Mouse (Mus musculus): ENCODE measurements around the gene St5. TPM values are rescaled to one million over a fixed set of nuclear protein-coding genes. Genes with fewer than 3 reads are reported as not detected.

St5 gene
- total RNA-seq, 1 experiment: 25.6 TPM

- H3K9me3 ChIP-seq (ENCODE audit: control insufficient read depth, insufficient read depth, low read depth, low read length): no peaks in the 10 kb centered on the region
- no peak overlapping the region for H3K9ac ChIP-seq (ENCODE audit: insufficient read depth, low read depth, low read length, poor library complexity, severe bottlenecking)
- no peak overlapping the region for H3K4me3 ChIP-seq (ENCODE audit: insufficient read depth in 1 of 2, low read depth in 1 of 2, low read length in 2 of 2, poor library complexity in 1 of 2, severe bottlenecking in 1 of 2)
- peaks cover 3 to 5% of the 10 kb centered on the region in 2 experiments; a peak in 2 of 4 replicates for H3K4me1 ChIP-seq (ENCODE audit: control insufficient read depth in 2 of 2, insufficient read depth in 2 of 2, low read length in 2 of 2, poor library complexity in 1 of 2)
- TF ChIP-seq HCFC1 (IDR thresholded peaks at IDR 0.05; ENCODE audit: borderline replicate concordance, insufficient read depth, low read length) (no peak), CHD2 (IDR thresholded peaks at IDR 0.05; ENCODE audit: low read depth, low read length) (no peak), ZNF384 (IDR thresholded peaks at IDR 0.05; ENCODE audit: low read depth, low read length) (no peak), MAFK (IDR thresholded peaks at IDR 0.05; ENCODE audit: insufficient read depth, low read depth, low read length) (no peak), ZC3H11A (IDR thresholded peaks at IDR 0.05; ENCODE audit: borderline replicate concordance, low read depth, low read length) (no peak)
- no peak overlapping the region for H3K27ac ChIP-seq (ENCODE audit: insufficient read depth, low read depth, low read length, poor library complexity, severe bottlenecking)
- no peak for DNase-seq (ENCODE audit: low read depth, low spot score)
- in situ Hi-C loops (cut with MboI; ENCODE audit: low sequenced_read_pairs in 2 of 2, unreplicated experiment in 2 of 2): no loop called here
- no peaks in the 10 kb centered on the region for H3K36me3 ChIP-seq (ENCODE audit: control insufficient read depth, insufficient read depth, low read length, poor library complexity, severe bottlenecking)
These were observed 191.6 kb downstream of the St5 start for GRCm38 (mm10) chr7:109511838-109512237.

- no peak overlapping the region for H3K27ac ChIP-seq (ENCODE audit: insufficient read depth, low read depth, low read length, poor library complexity, severe bottlenecking)
- H3K36me3 ChIP-seq (ENCODE audit: control insufficient read depth, insufficient read depth, low read length, poor library complexity, severe bottlenecking): no peaks in the 10 kb centered on the region
- TF ChIP-seq HCFC1 (IDR thresholded peaks at IDR 0.05; ENCODE audit: borderline replicate concordance, insufficient read depth, low read length): no peak
- TF ChIP-seq ZC3H11A (IDR thresholded peaks at IDR 0.05; ENCODE audit: borderline replicate concordance, low read depth, low read length): no peak
- TF ChIP-seq CHD2 (IDR thresholded peaks at IDR 0.05; ENCODE audit: low read depth, low read length): no peak
- TF ChIP-seq ZNF384 (IDR thresholded peaks at IDR 0.05; ENCODE audit: low read depth, low read length): no peak
- TF ChIP-seq MAFK (IDR thresholded peaks at IDR 0.05; ENCODE audit: insufficient read depth, low read depth, low read length): no peak
- in situ Hi-C loops (cut with MboI; ENCODE audit: low sequenced_read_pairs in 2 of 2, unreplicated experiment in 2 of 2): no loop called here
- no peaks in the 10 kb centered on the region for H3K9me3 ChIP-seq (ENCODE audit: control insufficient read depth, insufficient read depth, low read depth, low read length)
- H3K4me3 ChIP-seq (ENCODE audit: insufficient read depth in 1 of 2, low read depth in 1 of 2, low read length in 2 of 2, poor library complexity in 1 of 2, severe bottlenecking in 1 of 2): no peak overlapping the region
- DNase-seq (ENCODE audit: low read depth, low spot score): no peak
- no peak overlapping the region for H3K9ac ChIP-seq (ENCODE audit: insufficient read depth, low read depth, low read length, poor library complexity, severe bottlenecking)
- H3K4me1 ChIP-seq (ENCODE audit: control insufficient read depth in 2 of 2, insufficient read depth in 2 of 2, low read length in 2 of 2, poor library complexity in 1 of 2): peaks cover 5% of the 10 kb centered on the region in 2 experiments; a peak in 3 of 4 replicates
These were observed 192.6 kb downstream of the St5 start for GRCm38 (mm10) chr7:109510799-109511198.

- no peak within 1 kb of the TSS for H3K4me3 ChIP-seq (ENCODE audit: insufficient read depth in 1 of 2, low read depth in 1 of 2, low read length in 2 of 2, poor library complexity in 1 of 2, severe bottlenecking in 1 of 2)
- H3K27ac ChIP-seq (ENCODE audit: insufficient read depth, low read depth, low read length, poor library complexity, severe bottlenecking): no peak within 1 kb of the TSS
- in situ Hi-C loops (cut with MboI; ENCODE audit: low sequenced_read_pairs in 2 of 2, unreplicated experiment in 2 of 2): no loop called here
- H3K9ac ChIP-seq (ENCODE audit: insufficient read depth, low read depth, low read length, poor library complexity, severe bottlenecking): no peak within 1 kb of the TSS
- DNase-seq (ENCODE audit: low read depth, low spot score): no peak
- no peaks in the 10 kb centered on the region for H3K36me3 ChIP-seq (ENCODE audit: control insufficient read depth, insufficient read depth, low read length, poor library complexity, severe bottlenecking)
- H3K4me1 ChIP-seq (ENCODE audit: control insufficient read depth in 2 of 2, insufficient read depth in 2 of 2, low read length in 2 of 2, poor library complexity in 1 of 2): peaks cover 5% of the 10 kb centered on the region in 2 experiments; a peak in 3 of 4 replicates
- TF ChIP-seq ZC3H11A (IDR thresholded peaks at IDR 0.05; ENCODE audit: borderline replicate concordance, low read depth, low read length) (no peak), ZNF384 (IDR thresholded peaks at IDR 0.05; ENCODE audit: low read depth, low read length) (no peak), CHD2 (IDR thresholded peaks at IDR 0.05; ENCODE audit: low read depth, low read length) (no peak), MAFK (IDR thresholded peaks at IDR 0.05; ENCODE audit: insufficient read depth, low read depth, low read length) (no peak), HCFC1 (IDR thresholded peaks at IDR 0.05; ENCODE audit: borderline replicate concordance, insufficient read depth, low read length) (no peak)
- H3K9me3 ChIP-seq (ENCODE audit: control insufficient read depth, insufficient read depth, low read depth, low read length): no peaks in the 10 kb centered on the region
These were observed 195.4 kb downstream of the St5 start, which contains the start of gene Trim66 for GRCm38 (mm10) chr7:109508034-109508433. Gene Trim66 (minus strand): TSS chr7:109508134.

GRCm38 (mm10) chr7:109507572-109507971, 195.8 kb downstream of the St5 start:
- DNase-seq (ENCODE audit: low read depth, low spot score): no peak
- Histone ChIP-seq H3K9ac (ENCODE audit: insufficient read depth, low read depth, low read length, poor library complexity, severe bottlenecking) (no peak overlapping the region), H3K36me3 (ENCODE audit: control insufficient read depth, insufficient read depth, low read length, poor library complexity, severe bottlenecking) (no peaks in the 10 kb centered on the region), H3K27ac (ENCODE audit: insufficient read depth, low read depth, low read length, poor library complexity, severe bottlenecking) (no peak overlapping the region), H3K9me3 (ENCODE audit: control insufficient read depth, insufficient read depth, low read depth, low read length) (no peaks in the 10 kb centered on the region), H3K4me3 (ENCODE audit: insufficient read depth in 1 of 2, low read depth in 1 of 2, low read length in 2 of 2, poor library complexity in 1 of 2, severe bottlenecking in 1 of 2) (no peak overlapping the region), H3K4me1 (ENCODE audit: control insufficient read depth in 2 of 2, insufficient read depth in 2 of 2, low read length in 2 of 2, poor library complexity in 1 of 2) (peaks cover 5% of the 10 kb centered on the region in 2 experiments; a peak in 3 of 4 replicates)
- in situ Hi-C loops (cut with MboI; ENCODE audit: low sequenced_read_pairs in 2 of 2, unreplicated experiment in 2 of 2): no loop called here
- TF ChIP-seq MAFK (IDR thresholded peaks at IDR 0.05; ENCODE audit: insufficient read depth, low read depth, low read length) (no peak), CHD2 (IDR thresholded peaks at IDR 0.05; ENCODE audit: low read depth, low read length) (no peak)

- Histone ChIP-seq H3K27ac (ENCODE audit: insufficient read depth, low read depth, low read length, poor library complexity, severe bottlenecking) (no peak overlapping the region), H3K9ac (ENCODE audit: insufficient read depth, low read depth, low read length, poor library complexity, severe bottlenecking) (no peak overlapping the region), H3K9me3 (ENCODE audit: control insufficient read depth, insufficient read depth, low read depth, low read length) (no peaks in the 10 kb centered on the region), H3K36me3 (ENCODE audit: control insufficient read depth, insufficient read depth, low read length, poor library complexity, severe bottlenecking) (no peaks in the 10 kb centered on the region), H3K4me1 (ENCODE audit: control insufficient read depth in 2 of 2, insufficient read depth in 2 of 2, low read length in 2 of 2, poor library complexity in 1 of 2) (peaks cover 5% of the 10 kb centered on the region in 2 experiments; a peak in 3 of 4 replicates), H3K4me3 (ENCODE audit: insufficient read depth in 1 of 2, low read depth in 1 of 2, low read length in 2 of 2, poor library complexity in 1 of 2, severe bottlenecking in 1 of 2) (no peak overlapping the region)
- DNase-seq (ENCODE audit: low read depth, low spot score): no peak
- in situ Hi-C loops (cut with MboI; ENCODE audit: low sequenced_read_pairs in 2 of 2, unreplicated experiment in 2 of 2): no loop called here
- TF ChIP-seq HCFC1 (IDR thresholded peaks at IDR 0.05; ENCODE audit: borderline replicate concordance, insufficient read depth, low read length) (no peak), CHD2 (IDR thresholded peaks at IDR 0.05; ENCODE audit: low read depth, low read length) (no peak), ZC3H11A (IDR thresholded peaks at IDR 0.05; ENCODE audit: borderline replicate concordance, low read depth, low read length) (no peak), ZNF384 (IDR thresholded peaks at IDR 0.05; ENCODE audit: low read depth, low read length) (no peak), MAFK (IDR thresholded peaks at IDR 0.05; ENCODE audit: insufficient read depth, low read depth, low read length) (no peak)
These were observed 196.3 kb downstream of the St5 start for GRCm38 (mm10) chr7:109507119-109507518.
